In the genomic region with DNA sequence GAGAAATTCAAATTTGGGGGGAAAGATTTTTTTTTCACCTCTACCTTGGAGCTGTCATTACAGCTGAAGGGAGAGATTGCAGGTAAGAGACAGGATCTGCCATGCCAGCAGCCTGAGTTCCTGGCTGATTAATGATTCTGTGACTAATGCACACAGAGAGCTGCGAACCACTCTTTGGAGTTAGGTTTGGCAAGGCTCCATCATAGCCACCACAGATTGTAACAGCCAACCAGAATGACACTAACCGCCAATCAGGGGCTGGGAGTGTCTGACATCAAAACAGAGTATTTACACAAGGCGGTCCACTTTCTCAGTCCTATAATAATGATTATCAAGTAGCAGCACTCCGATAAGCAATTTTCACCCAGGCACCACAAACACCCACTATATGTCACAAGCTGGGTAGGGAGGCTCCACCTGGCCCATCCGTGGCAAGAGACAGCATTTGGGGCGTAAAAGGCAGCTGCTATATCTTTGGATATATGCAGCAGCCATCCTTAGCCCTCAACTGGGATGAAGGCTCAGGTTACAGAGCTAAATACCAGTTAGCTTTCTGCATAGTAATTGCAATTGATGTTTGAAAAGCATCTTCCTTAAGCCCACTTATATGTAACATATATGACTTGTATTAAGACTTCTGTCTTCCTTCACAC, we compare ENCODE assay signal across 15 mouse cellular contexts.
DNase-seq lines count a peak whose midpoint lies in the region; ATAC-seq and TF ChIP-seq lines count a peak whose summit lies in the region.
"Had no signal": no experiment of that assay in that cellular context is flagged by ENCODE, and none has a peak within 500 bp of the region (broad histone marks: within the 10 kb centered on the region; RNA-seq: fewer than 3 reads in every experiment).

No protein-coding gene starts in this region.

- WGBS in forebrain, embryonic 15.5 days: 44% methylated on average over 6 of the region's 6 CpGs
- WGBS in forebrain, embryonic 11.5 days: 90% methylated on average over 6 of the region's 6 CpGs
- 24% methylated on average over 6 of the region's 6 CpGs for whole genome bisulfite sequencing in intestine, postnatal 0 days
- WGBS in lung, adult 2 months: 51% methylated on average over 6 of the region's 6 CpGs

- H3K36me3 ChIP-seq in forebrain, embryonic 15.5 days: no peaks in the 10 kb centered on the region
- no peaks in the 10 kb centered on the region for H3K36me3 ChIP-seq in forebrain, embryonic 11.5 days (ENCODE audit: control insufficient read depth, insufficient read depth, low read length)
- no peaks in the 10 kb centered on the region for H3K36me3 ChIP-seq in intestine, postnatal 0 days (ENCODE audit: control insufficient read depth, insufficient read depth)

- no peak for TF ChIP-seq CTCF in intestine, postnatal 0 days (IDR thresholded peaks at IDR 0.05; ENCODE audit: low read depth)
- TF ChIP-seq CTCF in lung, adult 2 months (IDR thresholded peaks at IDR 0.05; ENCODE audit: insufficient read depth, low read length): no peak

- peaks cover 35% of the 10 kb centered on the region for H3K4me1 ChIP-seq in forebrain, embryonic 15.5 days
- H3K4me1 ChIP-seq in forebrain, embryonic 11.5 days (replicated peaks; ENCODE audit: control insufficient read depth, insufficient read depth, low read length): peaks cover 2% of the 10 kb centered on the region; the same call in 1 of the 2 replicates
- H3K4me1 ChIP-seq in intestine, postnatal 0 days (replicated peaks; ENCODE audit: control insufficient read depth, insufficient read depth, low read length): 0 out of 2 replicates have a peak, but pooled peaks cover 6% of the 10 kb centered on the region
- peaks cover 3% of the 10 kb centered on the region; the same call in 1 of the 2 replicates for H3K4me1 ChIP-seq in lung, adult 2 months (ENCODE audit: control insufficient read depth, insufficient read depth, low read length)

- no peak for ATAC-seq in forebrain, embryonic 15.5 days (replicated peaks)
- no peak for ATAC-seq in forebrain, embryonic 11.5 days (replicated peaks; ENCODE audit: low FRiP score)
- peak; percentile 37; the same call in 1 of the 2 replicates for ATAC-seq in intestine, postnatal 0 days
- no peak for ATAC-seq in erythroid progenitor cell, adult 5-6 weeks (replicated peaks; ENCODE audit: low FRiP score, poor library complexity, severe bottlenecking)
- ATAC-seq: activated CD4-positive, CD25-positive, alpha-beta regulatory T cell, adult 4 months; forebrain, postnatal 0 days had no signal

- no peak for TF ChIP-seq POLR2A in lung, adult 2 months (IDR thresholded peaks at IDR 0.05; ENCODE audit: borderline replicate concordance, extremely low read depth, low read depth, low read length)

- DNase-seq in forebrain, embryonic 11.5 days (ENCODE audit: low spot score): no peak
- DNase-seq in 3T3-L1 (ENCODE audit: low read depth, low spot score): peak; percentile 78
- DNase-seq in MN1 (ENCODE audit: low spot score): peak; percentile 36
- DNase-seq in lung, adult 2 months: no peak
- no peak for DNase-seq in c-Kit-positive CD71-positive TER-119-positive erythroid progenitor cells, embryonic 14.5 days (ENCODE audit: low spot score)
- DNase-seq: cerebellum, adult 11 months; forebrain, postnatal 0 days; heart, adult 11 months; kidney, postnatal 4 days; lung, adult 18-20 months; thymus, postnatal 4 days had no signal

- no peak overlapping the region for H3K4me2 ChIP-seq in forebrain, embryonic 15.5 days (replicated peaks)
- H3K4me2 ChIP-seq in forebrain, embryonic 11.5 days (ENCODE audit: low read depth, low read length, severe bottlenecking): no peak overlapping the region
- no peak overlapping the region for H3K4me2 ChIP-seq in intestine, postnatal 0 days (replicated peaks; ENCODE audit: low read depth)

- H3K4me3 ChIP-seq in forebrain, embryonic 15.5 days: no peak overlapping the region
- no peak overlapping the region for H3K4me3 ChIP-seq in forebrain, embryonic 11.5 days (ENCODE audit: low read depth, low read length)
- no peak overlapping the region for H3K4me3 ChIP-seq in intestine, postnatal 0 days (ENCODE audit: low read depth, low read length)
- H3K4me3 ChIP-seq in lung, adult 2 months (replicated peaks; ENCODE audit: extremely low read depth, low read depth, low read length): no peak overlapping the region

- H3K9me3 ChIP-seq in forebrain, embryonic 15.5 days: no peaks in the 10 kb centered on the region
- H3K9me3 ChIP-seq in forebrain, embryonic 11.5 days (ENCODE audit: control insufficient read depth, low read length): no peaks in the 10 kb centered on the region
- H3K9me3 ChIP-seq in intestine, postnatal 0 days (ENCODE audit: control insufficient read depth): no peaks in the 10 kb centered on the region

- no peaks in the 10 kb centered on the region for H3K27me3 ChIP-seq in forebrain, embryonic 15.5 days
- no peaks in the 10 kb centered on the region for H3K27me3 ChIP-seq in forebrain, embryonic 11.5 days (ENCODE audit: control insufficient read depth, insufficient read depth, low read length)
- no peaks in the 10 kb centered on the region for H3K27me3 ChIP-seq in intestine, postnatal 0 days (replicated peaks; ENCODE audit: control insufficient read depth, insufficient read depth, low read length)

- peak overlapping the region; percentile 69 for H3K27ac ChIP-seq in forebrain, embryonic 15.5 days (replicated peaks)
- H3K27ac ChIP-seq in forebrain, embryonic 11.5 days (ENCODE audit: low read depth, low read length): no peak overlapping the region
- H3K27ac ChIP-seq in intestine, postnatal 0 days (ENCODE audit: low read depth, low read length): no peak overlapping the region

- no peak overlapping the region for H3K9ac ChIP-seq in forebrain, embryonic 15.5 days (replicated peaks)
- no peak overlapping the region for H3K9ac ChIP-seq in forebrain, embryonic 11.5 days (ENCODE audit: low read length)
- no peak overlapping the region for H3K9ac ChIP-seq in intestine, postnatal 0 days (ENCODE audit: low read depth, low read length)
- H3K9ac ChIP-seq: forebrain, postnatal 0 days had no signal

Comparison
In these comparisons a context has a peak if more than half of its experiments do, and no peak if none do; other contexts are left out.
1. DNase-seq: peak in 3T3-L1 (single experiment) and MN1 (single experiment); none in forebrain, embryonic 11.5 days (single experiment), lung, adult 2 months (single experiment) and c-Kit-positive CD71-positive TER-119-positive erythroid progenitor cells, embryonic 14.5 days (single experiment).